Mouse (Mus musculus) E14TG2a.4 (cell line): ENCODE data around the gene Gsta3.
"Not testable (repeated sequence)": the region's sequence is repeated elsewhere in the genome, so short reads cannot be mapped to it uniquely, and the experiment has no call there.

Experiments used
- H3K27me3 ChIP-seq: 2 replicates; pipeline ENCODE4 v1.6.1; 2014; ENCODE audit warnings: low read length, control low read depth; ENCODE audit not compliant: insufficient read depth
- H3K36me3 ChIP-seq: 2 replicates; pipeline ENCODE4 v1.6.1; 2014; ENCODE audit warnings: low read length, control low read depth; ENCODE audit not compliant: insufficient read depth
- H3K4me1 ChIP-seq: replicated peaks from 2 replicates; pipeline ENCODE4 v1.6.1; 2014; ENCODE audit warnings: low read depth, low read length, control low read depth
- H3K4me3 ChIP-seq: replicated peaks from 2 replicates; pipeline ENCODE4 v1.5.1; 2014; ENCODE audit warnings: mild to moderate bottlenecking, low read length
- H3K9me3 ChIP-seq: 2 replicates; pipeline ENCODE4 v1.6.1; 2014; ENCODE audit warnings: low read length, control low read depth
- CTCF ChIP-seq: conservative IDR thresholded peaks from 2 replicates; pipeline ENCODE4 v1.5.1; 2014; ENCODE audit warnings: low read length
- NANOG ChIP-seq: IDR thresholded peaks from 2 replicates; pipeline ENCODE4 v1.6.1; 2014; ENCODE audit warnings: borderline replicate concordance, low read length, mixed read lengths
- POU5F1 ChIP-seq: IDR thresholded peaks from 2 replicates; pipeline ENCODE4 v1.6.1; 2014; ENCODE audit warnings: low read length, borderline replicate concordance

Gsta3 gene

GRCm38 (mm10) chr1:21264747-21265146 lies 24.4 kb downstream of the Gsta3 start:
- Histone ChIP-seq H3K4me1 (peaks cover 13% of the 10 kb centered on the region), H3K9me3 (no peaks in the 10 kb centered on the region), H3K27me3 (no peaks in the 10 kb centered on the region), H3K36me3 (no peaks in the 10 kb centered on the region), H3K4me3 (no peak overlapping the region)
- no peak for TF ChIP-seq POU5F1
- TF ChIP-seq NANOG = no peak
- TF ChIP-seq CTCF = no peak

- Histone ChIP-seq H3K4me1 (peaks cover 8% of the 10 kb centered on the region), H3K36me3 (no peaks in the 10 kb centered on the region), H3K4me3 (no peak overlapping the region), H3K27me3 (no peaks in the 10 kb centered on the region), H3K9me3 (no peaks in the 10 kb centered on the region)
- TF ChIP-seq POU5F1 (no peak), NANOG (no peak), CTCF (no peak)
These were observed 26.4 kb downstream of the Gsta3 start for GRCm38 (mm10) chr1:21266766-21267165.

- not testable (repeated sequence) for H3K9me3 ChIP-seq, H3K4me3 ChIP-seq, H3K27me3 ChIP-seq, H3K36me3 ChIP-seq
- H3K4me1 ChIP-seq = peaks cover 10% of the 10 kb centered on the region
These were observed 27.1 kb downstream of the Gsta3 start for GRCm38 (mm10) chr1:21267466-21267865.

GRCm38 (mm10) chr1:21271343-21272055 lies 31.1 kb downstream of the Gsta3 start:
- H3K4me1 ChIP-seq = peaks cover 10% of the 10 kb centered on the region
- H3K27me3 ChIP-seq = no peaks in the 10 kb centered on the region
- 0 out of 2 replicates have a peak overlapping the region, but pooled peaks have one; percentile 7 for H3K4me3 ChIP-seq
- TF ChIP-seq NANOG = no peak
- TF ChIP-seq CTCF = peak; percentile 12; the same call in 1 of the 2 replicates
- H3K9me3 ChIP-seq = no peaks in the 10 kb centered on the region
- H3K36me3 ChIP-seq = no peaks in the 10 kb centered on the region

- no peak for TF ChIP-seq CTCF
- TF ChIP-seq POU5F1 = no peak
- no peak for TF ChIP-seq NANOG
- Histone ChIP-seq H3K9me3 (no peaks in the 10 kb centered on the region), H3K4me3 (0 out of 2 replicates have a peak overlapping the region, but pooled peaks have one; percentile 7), H3K4me1 (peaks cover 10% of the 10 kb centered on the region), H3K27me3 (no peaks in the 10 kb centered on the region), H3K36me3 (no peaks in the 10 kb centered on the region)
These were observed 31.7 kb downstream of the Gsta3 start for GRCm38 (mm10) chr1:21272056-21272431.

GRCm38 (mm10) chr1:21273091-21273490 lies 32.7 kb downstream of the Gsta3 start:
- no peak overlapping the region for H3K4me3 ChIP-seq
- no peaks in the 10 kb centered on the region for H3K27me3 ChIP-seq
- H3K4me1 ChIP-seq = peaks cover 10% of the 10 kb centered on the region
- no peaks in the 10 kb centered on the region for H3K9me3 ChIP-seq
- TF ChIP-seq NANOG = no peak
- no peak for TF ChIP-seq POU5F1
- no peak for TF ChIP-seq CTCF
- no peaks in the 10 kb centered on the region for H3K36me3 ChIP-seq

- H3K27me3 ChIP-seq = no peaks in the 10 kb centered on the region
- TF ChIP-seq NANOG (no peak), POU5F1 (no peak), CTCF (no peak)
These were observed 34.1 kb downstream of the Gsta3 start for GRCm38 (mm10) chr1:21274437-21275040.

GRCm38 (mm10) chr1:21275366-21275765 lies 35.0 kb downstream of the Gsta3 start:
- peaks cover 10% of the 10 kb centered on the region for H3K4me1 ChIP-seq
- not testable (repeated sequence) for H3K27me3 ChIP-seq, H3K9me3 ChIP-seq, H3K4me3 ChIP-seq, H3K36me3 ChIP-seq

More at GRCm38 (mm10) chr1:21274437-21275040, 34.1 kb downstream of the Gsta3 start:
- Histone ChIP-seq H3K9me3 (no peaks in the 10 kb centered on the region), H3K36me3 (no peaks in the 10 kb centered on the region), H3K4me1 (peaks cover 10% of the 10 kb centered on the region), H3K4me3 (no peak overlapping the region)

- TF ChIP-seq CTCF = peak; percentile 16; the same call in 1 of the 2 replicates
- not testable (repeated sequence) for H3K36me3 ChIP-seq, H3K27me3 ChIP-seq, H3K9me3 ChIP-seq, H3K4me3 ChIP-seq, H3K4me1 ChIP-seq
These were observed 35.8 kb downstream of the Gsta3 start for GRCm38 (mm10) chr1:21276158-21276557.
